ENCODE assay signal across 18 mouse cellular contexts in the genomic region with DNA sequence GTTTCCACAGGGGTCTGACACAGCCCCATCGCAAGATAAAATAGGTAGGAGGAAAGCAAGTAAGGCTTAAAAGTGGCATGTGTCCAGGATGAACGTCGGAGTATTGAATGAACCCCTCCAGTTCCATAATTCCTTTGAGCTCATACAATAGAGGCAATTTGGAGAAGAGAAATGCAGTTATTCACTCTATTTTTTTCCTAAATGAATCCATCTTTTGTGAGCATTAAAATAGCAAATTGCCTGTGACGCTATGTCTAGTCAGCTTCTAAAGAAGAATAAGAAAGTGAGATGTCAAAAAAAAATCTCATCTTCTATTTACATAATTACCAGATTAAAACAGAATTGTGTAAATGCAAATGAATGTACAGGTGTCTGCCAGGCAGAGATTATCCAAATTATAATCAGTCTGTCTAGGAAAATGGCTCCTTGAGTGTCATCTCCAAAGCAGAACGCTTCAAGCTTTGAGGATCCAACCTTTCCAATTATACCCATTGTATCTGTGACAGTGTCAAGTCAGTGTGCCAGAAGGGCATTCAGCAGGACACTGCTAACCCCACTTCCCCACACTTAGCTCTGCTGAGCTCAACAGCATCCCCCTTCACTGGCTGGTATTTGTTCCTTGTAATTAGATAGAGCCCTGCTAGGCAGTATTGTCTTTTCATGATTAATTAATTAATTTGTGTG.
DNase-seq lines count a peak whose midpoint lies in the region; ATAC-seq and TF ChIP-seq lines count a peak whose summit lies in the region.
"Had no signal": no experiment of that assay in that cellular context is flagged by ENCODE, and none has a peak within 500 bp of the region (broad histone marks: within the 10 kb centered on the region; RNA-seq: fewer than 3 reads in every experiment).

No protein-coding gene starts in this region.

- DNase-seq in forebrain, embryonic 14.5 days (ENCODE audit: low spot score): peak; percentile 48
- DNase-seq in forebrain, embryonic 11.5 days (ENCODE audit: low spot score): no peak
- peak; percentile 6 for DNase-seq in retina, postnatal 1 day
- DNase-seq in retina, embryonic 14.5 days (ENCODE audit: low spot score): no peak
- DNase-seq in brain, embryonic 14.5 days (ENCODE audit: low read depth): peak; percentile 57
- peak; percentile 42 for DNase-seq in forebrain, postnatal 0 days
- DNase-seq in adrenal gland, postnatal 25 days: no peak
- no peak for DNase-seq in gastrocnemius, postnatal 10 days
- DNase-seq: adrenal gland, adult 2 months; adrenal gland, postnatal 10 days; adrenal gland, postnatal 36 days; cerebellum, adult 11-12 months; cerebellum, adult 2 months; cerebellum, adult 9-10 months; cerebellum, postnatal 10 days; cerebellum, postnatal 25 days had no signal

- H3K4me1 ChIP-seq in forebrain, embryonic 14.5 days (ENCODE audit: control insufficient read depth, insufficient read depth, low read length): no peaks in the 10 kb centered on the region
- no peaks in the 10 kb centered on the region for H3K4me1 ChIP-seq in forebrain, embryonic 11.5 days (replicated peaks; ENCODE audit: control insufficient read depth, insufficient read depth, low read length)
- H3K4me1 ChIP-seq in forebrain, postnatal 0 days (ENCODE audit: insufficient read depth): no peaks in the 10 kb centered on the region
- H3K4me1 ChIP-seq: embryonic facial prominence, embryonic 10.5 days; embryonic facial prominence, embryonic 12.5 days had no signal

- no peak for TF ChIP-seq CTCF in brain, embryonic 14.5 days (IDR thresholded peaks at IDR 0.05; ENCODE audit: borderline replicate concordance, extremely low read depth, insufficient read depth, insufficient read length)
- no peak for TF ChIP-seq CTCF in forebrain, postnatal 0 days (IDR thresholded peaks at IDR 0.05; ENCODE audit: low read depth)

- H3K9ac ChIP-seq in forebrain, embryonic 14.5 days (ENCODE audit: low read length): no peak overlapping the region
- H3K9ac ChIP-seq in forebrain, embryonic 11.5 days (ENCODE audit: low read length): no peak overlapping the region
- no peak overlapping the region for H3K9ac ChIP-seq in forebrain, postnatal 0 days
- H3K9ac ChIP-seq: embryonic facial prominence, embryonic 12.5 days had no signal

- H3K9me3 ChIP-seq in forebrain, embryonic 14.5 days (replicated peaks; ENCODE audit: control insufficient read depth, low read length): no peaks in the 10 kb centered on the region
- H3K9me3 ChIP-seq in forebrain, embryonic 11.5 days (ENCODE audit: control insufficient read depth, low read length): no peaks in the 10 kb centered on the region
- H3K9me3 ChIP-seq in forebrain, postnatal 0 days (ENCODE audit: low read length): no peaks in the 10 kb centered on the region
- H3K9me3 ChIP-seq: embryonic facial prominence, embryonic 10.5 days; embryonic facial prominence, embryonic 12.5 days had no signal

- no peak overlapping the region; the same call in 1 of the 2 replicates for H3K27ac ChIP-seq in forebrain, embryonic 14.5 days (ENCODE audit: low read depth, low read length)
- H3K27ac ChIP-seq in forebrain, embryonic 11.5 days (ENCODE audit: low read depth, low read length): no peak overlapping the region
- H3K27ac ChIP-seq in forebrain, postnatal 0 days (ENCODE audit: low read depth, low read length): 0 out of 2 replicates have a peak overlapping the region, but pooled peaks have one; percentile 36
- H3K27ac ChIP-seq: embryonic facial prominence, embryonic 10.5 days; embryonic facial prominence, embryonic 12.5 days had no signal

- TF ChIP-seq POLR2A in brain, embryonic 14.5 days (IDR thresholded peaks at IDR 0.05; ENCODE audit: borderline replicate concordance, extremely low read depth, insufficient read depth, insufficient read length, poor library complexity, severe bottlenecking): no peak

- H3K4me2 ChIP-seq in forebrain, embryonic 14.5 days (ENCODE audit: low read length): no peak overlapping the region
- no peak overlapping the region for H3K4me2 ChIP-seq in forebrain, embryonic 11.5 days (ENCODE audit: low read depth, low read length, severe bottlenecking)
- no peak overlapping the region for H3K4me2 ChIP-seq in forebrain, postnatal 0 days (ENCODE audit: low read depth)
- H3K4me2 ChIP-seq: embryonic facial prominence, embryonic 12.5 days had no signal

- peak; percentile 55 for ATAC-seq in forebrain, embryonic 14.5 days
- ATAC-seq in forebrain, embryonic 11.5 days (replicated peaks; ENCODE audit: low FRiP score): no peak; the same call in 1 of the 2 replicates
- peak; percentile 76; the same call in 1 of the 2 replicates for ATAC-seq in forebrain, postnatal 0 days

- no peaks in the 10 kb centered on the region for H3K27me3 ChIP-seq in forebrain, embryonic 14.5 days (replicated peaks; ENCODE audit: control insufficient read depth, insufficient read depth, low read length)
- no peaks in the 10 kb centered on the region for H3K27me3 ChIP-seq in forebrain, embryonic 11.5 days (ENCODE audit: control insufficient read depth, insufficient read depth, low read length)
- H3K27me3 ChIP-seq in forebrain, postnatal 0 days (ENCODE audit: insufficient read depth, low read length): no peaks in the 10 kb centered on the region
- H3K27me3 ChIP-seq: embryonic facial prominence, embryonic 12.5 days had no signal

- WGBS in forebrain, embryonic 14.5 days: 15% methylated on average over 5 of the region's 5 CpGs
- 45% methylated on average over 5 of the region's 5 CpGs for WGBS in forebrain, embryonic 11.5 days
- WGBS in forebrain, postnatal 0 days: 13% methylated on average over 5 of the region's 5 CpGs

- no peak overlapping the region for H3K4me3 ChIP-seq in forebrain, embryonic 14.5 days (ENCODE audit: low read depth, low read length)
- H3K4me3 ChIP-seq in forebrain, embryonic 11.5 days (ENCODE audit: low read depth, low read length): no peak overlapping the region
- H3K4me3 ChIP-seq in forebrain, postnatal 0 days (ENCODE audit: low read depth, low read length): no peak overlapping the region
- H3K4me3 ChIP-seq: embryonic facial prominence, embryonic 10.5 days; embryonic facial prominence, embryonic 12.5 days had no signal

- H3K36me3 ChIP-seq in forebrain, embryonic 14.5 days (ENCODE audit: control insufficient read depth, insufficient read depth, low read length): no peaks in the 10 kb centered on the region
- no peaks in the 10 kb centered on the region for H3K36me3 ChIP-seq in forebrain, embryonic 11.5 days (ENCODE audit: control insufficient read depth, insufficient read depth, low read length)
- no peaks in the 10 kb centered on the region for H3K36me3 ChIP-seq in forebrain, postnatal 0 days (ENCODE audit: insufficient read depth)
- H3K36me3 ChIP-seq: embryonic facial prominence, embryonic 10.5 days; embryonic facial prominence, embryonic 12.5 days had no signal

Comparison
In these comparisons a context has a peak if more than half of its experiments do, and no peak if none do; other contexts are left out.
1. DNase-seq: peak in forebrain, embryonic 14.5 days (single experiment), retina, postnatal 1 day (single experiment), brain, embryonic 14.5 days (single experiment) and forebrain, postnatal 0 days (single experiment); none in forebrain, embryonic 11.5 days (single experiment), retina, embryonic 14.5 days (single experiment), adrenal gland, postnatal 25 days (single experiment) and gastrocnemius, postnatal 10 days (single experiment).